ENCODE assay signal across 18 mouse cellular contexts in genomic region chr1:43199210-43199866, GRCm38 (mm10). TPM values are rescaled to one million over a fixed set of nuclear protein-coding genes. Genes with fewer than 3 reads are reported as not detected.
DNase-seq lines count a peak whose midpoint lies in the region; ATAC-seq and TF ChIP-seq lines count a peak whose summit lies in the region.
"Had no signal": no experiment of that assay in that cellular context is flagged by ENCODE, and none has a peak within 500 bp of the region (broad histone marks: within the 10 kb centered on the region; RNA-seq: fewer than 3 reads in every experiment).

No protein-coding gene starts in this region.

- 77% methylated on average over 3 of the region's 3 CpGs for WGBS in heart, embryonic 16.5 days

- peak; percentile 23 to 34 for DNase-seq in frontal cortex, postnatal 36 days (ENCODE audit: low spot score in 2 of 2)
- no peak for DNase-seq in frontal cortex, postnatal 10 days (ENCODE audit: low spot score in 2 of 2)
- DNase-seq in heart, postnatal 10 days: no peak
- DNase-seq in left cerebral cortex, adult 2 months (ENCODE audit: extremely low spot score in 1 of 2, low spot score in 2 of 2): no peak
- DNase-seq in left cerebral cortex, postnatal 10 days (ENCODE audit: extremely low spot score in 1 of 2, low spot score in 2 of 2): no peak
- DNase-seq in telencephalon, adult 2 months (ENCODE audit: low read depth, low spot score): peak; percentile 71
- DNase-seq: adrenal gland, postnatal 10 days; cerebellum, adult 18-20 months; cerebellum, adult 9-11 months; cerebellum, postnatal 36 days; forebrain, postnatal 0 days; gastrocnemius, postnatal 14 days; heart, postnatal 36 days; kidney, adult 11 months had no signal

- no peaks in the 10 kb centered on the region for H3K27me3 ChIP-seq in heart, embryonic 16.5 days (ENCODE audit: control insufficient read depth, insufficient read depth, low read length)
- H3K27me3 ChIP-seq: forebrain, embryonic 13.5 days; hindbrain, embryonic 15.5 days had no signal

- no peaks in the 10 kb centered on the region for H3K36me3 ChIP-seq in heart, embryonic 16.5 days (ENCODE audit: control insufficient read depth, insufficient read depth)
- H3K36me3 ChIP-seq: hindbrain, embryonic 15.5 days had no signal

- no peak overlapping the region for H3K9ac ChIP-seq in heart, embryonic 16.5 days (ENCODE audit: low read length)
- H3K9ac ChIP-seq: forebrain, embryonic 13.5 days; forebrain, postnatal 0 days; hindbrain, embryonic 15.5 days had no signal

- H3K4me1 ChIP-seq in heart, embryonic 16.5 days (ENCODE audit: control insufficient read depth, insufficient read depth, low read length): peaks cover 31% of the 10 kb centered on the region
- H3K4me1 ChIP-seq: forebrain, embryonic 13.5 days; hindbrain, embryonic 15.5 days had no signal

- intact Hi-C loops in heart, postnatal 10 days (cut with DNase I): no loop called here
- intact Hi-C loops in left cerebral cortex, adult 2 months (cut with DNase I): loop anchor here (1.0 to 5.0 kb wide), 4 partner anchors 8 to 62 kb away; no protein-coding TSS in a partner anchor
- intact Hi-C loops in left cerebral cortex, postnatal 10 days (cut with DNase I): no loop called here

- no peak for TF ChIP-seq CTCF in left cerebral cortex, adult 2 months (IDR thresholded peaks at IDR 0.05)

- H3K27ac ChIP-seq in heart, embryonic 16.5 days (ENCODE audit: low read length): no peak overlapping the region
- H3K27ac ChIP-seq in left cerebral cortex, adult 2 months: peak overlapping the region; percentile 72
- H3K27ac ChIP-seq: forebrain, embryonic 13.5 days; hindbrain, embryonic 15.5 days had no signal

- ATAC-seq in heart, embryonic 16.5 days (replicated peaks; ENCODE audit: extremely low read depth, insufficient read depth, low FRiP score): no peak
- ATAC-seq: forebrain, embryonic 13.5 days had no signal

- H3K4me2 ChIP-seq in heart, embryonic 16.5 days (ENCODE audit: low read depth, low read length): peak overlapping the region; percentile 59
- H3K4me2 ChIP-seq: forebrain, embryonic 13.5 days; hindbrain, embryonic 15.5 days had no signal

- H3K4me3 ChIP-seq in heart, embryonic 16.5 days (ENCODE audit: low read length): peak overlapping the region; percentile 63
- no peak overlapping the region for H3K4me3 ChIP-seq in left cerebral cortex, adult 2 months
- H3K4me3 ChIP-seq: forebrain, embryonic 13.5 days; hindbrain, embryonic 15.5 days had no signal

- H3K9me3 ChIP-seq in heart, embryonic 16.5 days (replicated peaks; ENCODE audit: control insufficient read depth, low read length): no peaks in the 10 kb centered on the region
- H3K9me3 ChIP-seq: forebrain, embryonic 13.5 days; hindbrain, embryonic 15.5 days had no signal

RNA-seq across cellular contexts. Expression of gene Fhl2, which starts 2.6 kb away (rescaled TPM):
- polyA plus RNA-seq in heart, embryonic 16.5 days (2015; fragmentation: Nextera tagmentation; extraction: Ambion mirVana): 426 and 443 TPM in 2 replicates
- total RNA-seq in heart, postnatal 10 days (2021): 1,000 to 10,000 TPM; 1,415 to 1,605 TPM
- 10 to 100 TPM; 56.3 to 62.8 TPM for total RNA-seq in left cerebral cortex, adult 2 months (2021)
- 10 to 100 TPM; 35.5 to 38.3 TPM for total RNA-seq in left cerebral cortex, postnatal 10 days (2021)
- total RNA-seq: MEL had no signal

Comparison
In these comparisons a context has a peak if more than half of its experiments do, and no peak if none do; other contexts are left out.
1. DNase-seq: peak in frontal cortex, postnatal 36 days (2 of 2) and telencephalon, adult 2 months (single experiment); none in frontal cortex, postnatal 10 days (0 of 2), heart, postnatal 10 days (0 of 2), left cerebral cortex, adult 2 months (0 of 2) and left cerebral cortex, postnatal 10 days (0 of 2).
2. RNA of gene Fhl2, which starts 2.6 kb away (total RNA-seq): 1,415 to 1,605 TPM in heart, postnatal 10 days; 56.3 to 62.8 TPM in left cerebral cortex, adult 2 months and 35.5 to 38.3 TPM in left cerebral cortex, postnatal 10 days; every median in the first group is over 10 times any median in the second.